Mouse (Mus musculus): ENCODE data around the gene Wdr27. TPM values are rescaled to one million over a fixed set of nuclear protein-coding genes. Genes with fewer than 3 reads are reported as not detected.
"Not testable (repeated sequence)": the region's sequence is repeated elsewhere in the genome, so short reads cannot be mapped to it uniquely, and the experiment has no call there.

Gene Wdr27
- total and polyA plus RNA-seq, 2 experiments from 2014 or later: 1.0 to 14.6 TPM

GRCm38 (mm10) chr17:14906611-14907010 lies 36.3 kb downstream of the Wdr27 start:
- 42% methylated on average over 1 of the region's 1 CpGs for WGBS
- no peaks in the 10 kb centered on the region for H3K27me3 ChIP-seq (ENCODE audit: insufficient read depth, low read length)
- H3K4me2 ChIP-seq (ENCODE audit: low read depth, low read length, poor library complexity, severe bottlenecking): no peak overlapping the region
- no peaks in the 10 kb centered on the region for H3K36me3 ChIP-seq (ENCODE audit: insufficient read depth, low read length)
- no peak overlapping the region for H3K9ac ChIP-seq (replicated peaks; ENCODE audit: low read length, poor library complexity, severe bottlenecking)
- H3K9me3 ChIP-seq (ENCODE audit: low read length): no peaks in the 10 kb centered on the region
- H3K4me3 ChIP-seq (ENCODE audit: low read depth, low read length): no peak overlapping the region
- TF ChIP-seq CTCF (IDR thresholded peaks at IDR 0.05): no peak
- no peak for DNase-seq (ENCODE audit: low spot score)
- no peak overlapping the region for H3K27ac ChIP-seq (ENCODE audit: low read depth, low read length)
- H3K4me1 ChIP-seq (ENCODE audit: insufficient read depth, low read length): no peaks in the 10 kb centered on the region
- no peak for ATAC-seq (ENCODE audit: low FRiP score)

GRCm38 (mm10) chr17:14904637-14905265 lies 38.2 kb downstream of the Wdr27 start:
- no peak overlapping the region for H3K27ac ChIP-seq (ENCODE audit: low read depth, low read length)
- TF ChIP-seq CTCF (IDR thresholded peaks at IDR 0.05): peak; percentile 99
- 54% methylated on average over 7 of the region's 7 CpGs for WGBS
- no peak overlapping the region for H3K4me2 ChIP-seq (ENCODE audit: low read depth, low read length, poor library complexity, severe bottlenecking)
- H3K27me3 ChIP-seq (ENCODE audit: insufficient read depth, low read length): no peaks in the 10 kb centered on the region
- no peak overlapping the region for H3K4me3 ChIP-seq (ENCODE audit: low read depth, low read length)
- no peaks in the 10 kb centered on the region for H3K9me3 ChIP-seq (ENCODE audit: low read length)
- H3K36me3 ChIP-seq (ENCODE audit: insufficient read depth, low read length): no peaks in the 10 kb centered on the region
- DNase-seq (ENCODE audit: low spot score) (peak; percentile 87), ATAC-seq (ENCODE audit: low FRiP score) (peak; percentile 72)
- H3K4me1 ChIP-seq (ENCODE audit: insufficient read depth, low read length): no peaks in the 10 kb centered on the region
- H3K9ac ChIP-seq (replicated peaks; ENCODE audit: low read length, poor library complexity, severe bottlenecking): no peak overlapping the region

- Histone ChIP-seq H3K9me3 (ENCODE audit: low read length) (no peaks in the 10 kb centered on the region), H3K27ac (ENCODE audit: low read depth, low read length) (no peak overlapping the region), H3K4me2 (ENCODE audit: low read depth, low read length, poor library complexity, severe bottlenecking) (no peak overlapping the region), H3K9ac (replicated peaks; ENCODE audit: low read length, poor library complexity, severe bottlenecking) (no peak overlapping the region), H3K36me3 (ENCODE audit: insufficient read depth, low read length) (no peaks in the 10 kb centered on the region), H3K4me3 (ENCODE audit: low read depth, low read length) (no peak overlapping the region), H3K4me1 (ENCODE audit: insufficient read depth, low read length) (no peaks in the 10 kb centered on the region), H3K27me3 (ENCODE audit: insufficient read depth, low read length) (no peaks in the 10 kb centered on the region)
- DNase-seq (ENCODE audit: low spot score) (no peak), ATAC-seq (ENCODE audit: low FRiP score) (0 out of 2 replicates have a peak, but pooled peaks have one; percentile 4)
- WGBS: 93% methylated on average over 6 of the region's 6 CpGs
- no peak for TF ChIP-seq CTCF (IDR thresholded peaks at IDR 0.05)
Observed at GRCm38 (mm10) chr17:14904206-14904605, 38.8 kb downstream of the Wdr27 start.

GRCm38 (mm10) chr17:14903212-14903611 lies 39.7 kb downstream of the Wdr27 start:
- WGBS: 85% methylated on average over 3 of the region's 3 CpGs
- no peak for TF ChIP-seq CTCF (IDR thresholded peaks at IDR 0.05)
- no peaks in the 10 kb centered on the region for H3K27me3 ChIP-seq (ENCODE audit: insufficient read depth, low read length)
- H3K4me1 ChIP-seq (ENCODE audit: insufficient read depth, low read length): no peaks in the 10 kb centered on the region
- ATAC-seq (ENCODE audit: low FRiP score) (no peak), DNase-seq (ENCODE audit: low spot score) (no peak)
- H3K9me3 ChIP-seq (ENCODE audit: low read length): no peaks in the 10 kb centered on the region
- H3K36me3 ChIP-seq (ENCODE audit: insufficient read depth, low read length): no peaks in the 10 kb centered on the region
- no peak overlapping the region for H3K27ac ChIP-seq (ENCODE audit: low read depth, low read length)
- no peak overlapping the region for H3K4me3 ChIP-seq (ENCODE audit: low read depth, low read length)
- H3K9ac ChIP-seq (replicated peaks; ENCODE audit: low read length, poor library complexity, severe bottlenecking): no peak overlapping the region
- H3K4me2 ChIP-seq (ENCODE audit: low read depth, low read length, poor library complexity, severe bottlenecking): no peak overlapping the region

GRCm38 (mm10) chr17:14898972-14899371 lies 44.0 kb downstream of the Wdr27 start:
- no peaks in the 10 kb centered on the region for H3K9me3 ChIP-seq (ENCODE audit: low read length)
- no peak overlapping the region for H3K9ac ChIP-seq (replicated peaks; ENCODE audit: low read length, poor library complexity, severe bottlenecking)
- no peak overlapping the region for H3K27ac ChIP-seq (ENCODE audit: low read depth, low read length)
- DNase-seq (ENCODE audit: low spot score): no peak
- no peaks in the 10 kb centered on the region for H3K4me1 ChIP-seq (ENCODE audit: insufficient read depth, low read length)
- ATAC-seq (ENCODE audit: low FRiP score): no peak
- H3K4me3 ChIP-seq (ENCODE audit: low read depth, low read length): no peak overlapping the region
- no peaks in the 10 kb centered on the region for H3K36me3 ChIP-seq (ENCODE audit: insufficient read depth, low read length)
- no peaks in the 10 kb centered on the region for H3K27me3 ChIP-seq (ENCODE audit: insufficient read depth, low read length)
- H3K4me2 ChIP-seq (ENCODE audit: low read depth, low read length, poor library complexity, severe bottlenecking): no peak overlapping the region
- 89% methylated on average over 1 of the region's 1 CpGs for WGBS
- TF ChIP-seq CTCF (IDR thresholded peaks at IDR 0.05): no peak

GRCm38 (mm10) chr17:14895058-14895457 lies 47.9 kb downstream of the Wdr27 start:
- not testable (repeated sequence) for H3K9ac ChIP-seq (replicated peaks; ENCODE audit: low read length, poor library complexity, severe bottlenecking); H3K27ac ChIP-seq (ENCODE audit: low read depth, low read length); H3K9me3 ChIP-seq (ENCODE audit: low read length); H3K36me3 ChIP-seq (ENCODE audit: insufficient read depth, low read length); H3K4me1 ChIP-seq (ENCODE audit: insufficient read depth, low read length); H3K4me2 ChIP-seq (ENCODE audit: low read depth, low read length, poor library complexity, severe bottlenecking); H3K27me3 ChIP-seq (ENCODE audit: insufficient read depth, low read length); ATAC-seq (ENCODE audit: low FRiP score); DNase-seq (ENCODE audit: low spot score); H3K4me3 ChIP-seq (ENCODE audit: low read depth, low read length)

Data from midbrain, postnatal 0 days (tissue).